Mouse (Mus musculus): Measurements from ENCODE around the gene Tatdn2. TPM values are rescaled to one million over a fixed set of nuclear protein-coding genes. Genes with fewer than 3 reads are reported as not detected.

The Tatdn2 gene
- polyA plus RNA-seq, 1 experiment: 41.0 TPM

DNA sequence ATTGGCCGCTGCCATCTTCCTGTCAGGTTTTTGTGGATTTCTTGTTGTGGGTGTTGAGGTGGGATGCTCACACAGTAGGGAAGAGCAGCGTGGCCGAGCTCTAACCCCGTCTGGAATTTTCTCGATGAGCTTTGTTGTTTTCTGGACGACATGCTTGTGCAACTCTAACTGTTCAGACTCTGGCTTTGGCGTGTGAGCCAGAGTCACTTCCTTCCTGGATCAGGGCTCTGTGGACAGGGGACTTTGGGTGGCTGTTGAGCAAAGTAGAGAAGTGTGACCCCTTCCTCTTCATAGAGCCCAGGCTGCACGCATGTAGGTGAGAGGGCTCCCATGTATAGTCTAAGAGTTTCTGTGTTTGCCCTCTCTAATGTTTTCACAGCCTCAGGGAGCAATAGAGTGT is 42.7 kb upstream of the Tatdn2 start:
- TF ChIP-seq MAX (IDR thresholded peaks at IDR 0.05) (no peak), USF1 (IDR thresholded peaks at IDR 0.05; ENCODE audit: low read depth) (no peak), CTCF (IDR thresholded peaks at IDR 0.05; ENCODE audit: control insufficient read depth, insufficient read depth, insufficient read length) (no peak), CEBPB (IDR thresholded peaks at IDR 0.05; ENCODE audit: low read depth) (no peak), MYOD1 (IDR thresholded peaks at IDR 0.05; ENCODE audit: control insufficient read depth, insufficient read length, low read depth) (no peak), FOSL1 (IDR thresholded peaks at IDR 0.05; ENCODE audit: insufficient read depth, low read length, poor library complexity, severe bottlenecking) (no peak), MYOG (IDR thresholded peaks at IDR 0.05; ENCODE audit: control insufficient read depth, extremely low read depth, insufficient read length) (no peak)
- H3K36me3 ChIP-seq (ENCODE audit: control insufficient read depth, insufficient read depth): no peaks in the 10 kb centered on the region
- no peaks in the 10 kb centered on the region for H3K79me3 ChIP-seq (ENCODE audit: low read depth)
- H3K27me3 ChIP-seq (ENCODE audit: control insufficient read depth, insufficient read depth, insufficient read length): no peaks in the 10 kb centered on the region
- H3K4me3 ChIP-seq (ENCODE audit: insufficient read depth, poor library complexity, severe bottlenecking): no peak overlapping the region
- no peaks in the 10 kb centered on the region for H3K79me2 ChIP-seq (ENCODE audit: control insufficient read depth, insufficient read depth)
- H3ac ChIP-seq (ENCODE audit: control insufficient read depth, insufficient read length, low read depth): no peak overlapping the region

DNA sequence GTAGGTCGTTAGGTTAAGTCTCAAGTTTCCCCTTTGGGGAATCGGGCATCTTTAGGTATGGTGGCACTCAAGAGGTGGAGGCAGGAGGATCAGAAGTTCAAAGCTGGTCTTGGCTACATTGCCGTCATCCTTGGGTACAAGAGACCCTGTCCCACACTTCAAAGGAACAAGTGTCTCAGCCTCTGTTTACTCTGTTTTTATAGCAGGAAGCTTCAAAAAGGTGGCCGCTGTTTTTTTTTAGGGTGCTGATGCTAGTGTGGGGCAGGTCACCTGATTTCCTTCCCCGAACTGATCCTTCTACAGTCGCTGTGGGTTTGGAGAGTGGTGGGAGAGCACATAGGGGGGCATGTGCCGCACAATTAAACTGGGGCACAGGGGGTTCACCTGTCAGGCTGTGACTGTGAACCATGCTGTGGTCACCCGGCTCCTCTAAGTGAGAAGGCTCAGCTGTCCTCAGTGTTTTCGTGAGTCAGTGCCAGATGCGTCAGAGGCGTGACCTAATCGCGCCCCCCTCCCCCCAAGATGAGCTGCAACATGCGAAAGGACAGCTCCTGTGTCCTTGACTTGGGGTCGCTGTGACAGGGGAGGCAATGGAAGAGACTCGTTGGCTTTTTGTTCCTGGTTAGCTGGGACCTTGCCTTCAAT is 42.0 kb upstream of the Tatdn2 start:
- Histone ChIP-seq H3K4me3 (ENCODE audit: insufficient read depth, poor library complexity, severe bottlenecking) (no peak overlapping the region), H3K79me2 (ENCODE audit: control insufficient read depth, insufficient read depth) (no peaks in the 10 kb centered on the region), H3K79me3 (ENCODE audit: low read depth) (no peaks in the 10 kb centered on the region), H3K27me3 (ENCODE audit: control insufficient read depth, insufficient read depth, insufficient read length) (no peaks in the 10 kb centered on the region), H3ac (ENCODE audit: control insufficient read depth, insufficient read length, low read depth) (no peak overlapping the region), H3K36me3 (ENCODE audit: control insufficient read depth, insufficient read depth) (no peaks in the 10 kb centered on the region)
- TF ChIP-seq MYOD1 (IDR thresholded peaks at IDR 0.05; ENCODE audit: control insufficient read depth, insufficient read length, low read depth) (peak; percentile 73), MYOG (IDR thresholded peaks at IDR 0.05; ENCODE audit: control insufficient read depth, extremely low read depth, insufficient read length) (no peak)

- Histone ChIP-seq H3K27me3 (ENCODE audit: control insufficient read depth, insufficient read depth, insufficient read length) (no peaks in the 10 kb centered on the region), H3K79me3 (ENCODE audit: low read depth) (no peaks in the 10 kb centered on the region), H3K36me3 (ENCODE audit: control insufficient read depth, insufficient read depth) (no peaks in the 10 kb centered on the region), H3K4me3 (ENCODE audit: insufficient read depth, poor library complexity, severe bottlenecking) (no peak overlapping the region), H3ac (ENCODE audit: control insufficient read depth, insufficient read length, low read depth) (no peak overlapping the region), H3K79me2 (ENCODE audit: control insufficient read depth, insufficient read depth) (no peaks in the 10 kb centered on the region)
- TF ChIP-seq CTCF (IDR thresholded peaks at IDR 0.05; ENCODE audit: control insufficient read depth, insufficient read depth, insufficient read length) (no peak), FOSL1 (IDR thresholded peaks at IDR 0.05; ENCODE audit: insufficient read depth, low read length, poor library complexity, severe bottlenecking) (no peak), MYOD1 (IDR thresholded peaks at IDR 0.05; ENCODE audit: control insufficient read depth, insufficient read length, low read depth) (no peak), CEBPB (IDR thresholded peaks at IDR 0.05; ENCODE audit: low read depth) (no peak), MAX (IDR thresholded peaks at IDR 0.05) (no peak), MYOG (IDR thresholded peaks at IDR 0.05; ENCODE audit: control insufficient read depth, extremely low read depth, insufficient read length) (no peak), USF1 (IDR thresholded peaks at IDR 0.05; ENCODE audit: low read depth) (no peak)
Measured at GRCm38 (mm10) chr6:113655475-113655874, 41.4 kb upstream of the Tatdn2 start.

- H3K79me2 ChIP-seq (ENCODE audit: control insufficient read depth, insufficient read depth): no peaks in the 10 kb centered on the region
- no peaks in the 10 kb centered on the region for H3K36me3 ChIP-seq (ENCODE audit: control insufficient read depth, insufficient read depth)
- no peak overlapping the region for H3K4me3 ChIP-seq (ENCODE audit: insufficient read depth, poor library complexity, severe bottlenecking)
- TF ChIP-seq CEBPB (IDR thresholded peaks at IDR 0.05; ENCODE audit: low read depth): no peak
- TF ChIP-seq FOSL1 (IDR thresholded peaks at IDR 0.05; ENCODE audit: insufficient read depth, low read length, poor library complexity, severe bottlenecking): no peak
- H3K79me3 ChIP-seq (ENCODE audit: low read depth): no peaks in the 10 kb centered on the region
- no peak overlapping the region for H3ac ChIP-seq (ENCODE audit: control insufficient read depth, insufficient read length, low read depth)
- H3K27me3 ChIP-seq (ENCODE audit: control insufficient read depth, insufficient read depth, insufficient read length): no peaks in the 10 kb centered on the region
Measured at GRCm38 (mm10) chr6:113656847-113657246, 40.0 kb upstream of the Tatdn2 start.

- no peaks in the 10 kb centered on the region for H3K79me2 ChIP-seq (ENCODE audit: control insufficient read depth, insufficient read depth)
- H3K27me3 ChIP-seq (ENCODE audit: control insufficient read depth, insufficient read depth, insufficient read length): no peaks in the 10 kb centered on the region
- TF ChIP-seq FOSL1 (IDR thresholded peaks at IDR 0.05; ENCODE audit: insufficient read depth, low read length, poor library complexity, severe bottlenecking) (no peak), CEBPB (IDR thresholded peaks at IDR 0.05; ENCODE audit: low read depth) (no peak), MYOG (IDR thresholded peaks at IDR 0.05; ENCODE audit: control insufficient read depth, extremely low read depth, insufficient read length) (no peak), MAX (IDR thresholded peaks at IDR 0.05) (no peak), MYOD1 (IDR thresholded peaks at IDR 0.05; ENCODE audit: control insufficient read depth, insufficient read length, low read depth) (no peak), USF1 (IDR thresholded peaks at IDR 0.05; ENCODE audit: low read depth) (no peak), CTCF (IDR thresholded peaks at IDR 0.05; ENCODE audit: control insufficient read depth, insufficient read depth, insufficient read length) (no peak)
- H3K4me3 ChIP-seq (ENCODE audit: insufficient read depth, poor library complexity, severe bottlenecking): no peak overlapping the region
- H3K36me3 ChIP-seq (ENCODE audit: control insufficient read depth, insufficient read depth): no peaks in the 10 kb centered on the region
- no peaks in the 10 kb centered on the region for H3K79me3 ChIP-seq (ENCODE audit: low read depth)
- H3ac ChIP-seq (ENCODE audit: control insufficient read depth, insufficient read length, low read depth): no peak overlapping the region
Measured at GRCm38 (mm10) chr6:113658226-113658625, 38.6 kb upstream of the Tatdn2 start.

DNA sequence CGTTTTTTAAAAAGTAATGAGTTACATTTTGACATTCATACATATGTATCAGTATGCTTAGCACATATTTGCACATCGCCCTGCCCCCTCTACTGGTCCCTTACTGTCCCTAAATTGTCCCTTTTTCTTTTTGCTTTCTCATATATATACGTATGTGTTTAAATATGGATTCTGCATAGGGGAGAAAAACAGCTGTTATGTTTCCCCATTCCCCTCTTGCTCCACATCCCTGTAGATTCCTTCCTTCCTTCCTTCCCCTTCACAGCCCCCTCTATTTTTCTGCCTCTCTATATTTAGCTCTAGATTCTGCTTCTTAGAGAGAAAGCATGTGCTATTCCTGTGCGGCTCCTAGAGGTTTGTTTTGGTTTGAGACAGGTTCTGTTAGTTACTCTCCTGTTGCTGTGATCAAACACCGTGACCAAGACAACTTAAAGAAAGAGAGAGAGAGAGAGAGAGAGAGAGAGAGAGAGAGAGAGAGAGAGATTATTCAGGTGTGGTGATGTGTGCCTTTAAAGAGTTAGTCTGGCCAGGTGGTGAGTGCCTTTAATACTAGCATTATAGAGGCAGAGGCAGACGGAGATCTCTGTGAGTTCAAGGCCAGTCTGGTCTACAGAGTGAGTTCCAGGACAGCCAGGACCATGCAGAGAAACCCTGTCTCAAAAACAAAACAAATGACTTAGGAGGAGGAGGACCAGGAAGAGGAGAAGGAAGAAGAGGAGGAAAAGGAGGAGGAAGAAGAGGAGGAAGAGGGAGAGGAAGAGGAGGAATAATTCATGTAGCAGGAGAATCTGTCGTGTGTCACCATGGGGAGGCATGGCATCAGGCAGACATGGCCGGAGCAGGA is 37.0 kb upstream of the Tatdn2 start:
- Histone ChIP-seq H3ac (ENCODE audit: control insufficient read depth, insufficient read length, low read depth) (no peak overlapping the region), H3K79me3 (ENCODE audit: low read depth) (no peaks in the 10 kb centered on the region), H3K79me2 (ENCODE audit: control insufficient read depth, insufficient read depth) (no peaks in the 10 kb centered on the region), H3K36me3 (ENCODE audit: control insufficient read depth, insufficient read depth) (no peaks in the 10 kb centered on the region), H3K4me3 (ENCODE audit: insufficient read depth, poor library complexity, severe bottlenecking) (no peak overlapping the region), H3K27me3 (ENCODE audit: control insufficient read depth, insufficient read depth, insufficient read length) (no peaks in the 10 kb centered on the region)
- TF ChIP-seq CEBPB (IDR thresholded peaks at IDR 0.05; ENCODE audit: low read depth): no peak
- TF ChIP-seq MYOG (IDR thresholded peaks at IDR 0.05; ENCODE audit: control insufficient read depth, extremely low read depth, insufficient read length): no peak
- TF ChIP-seq FOSL1 (IDR thresholded peaks at IDR 0.05; ENCODE audit: insufficient read depth, low read length, poor library complexity, severe bottlenecking): no peak
- TF ChIP-seq MYOD1 (IDR thresholded peaks at IDR 0.05; ENCODE audit: control insufficient read depth, insufficient read length, low read depth): no peak
- no peak for TF ChIP-seq CTCF (IDR thresholded peaks at IDR 0.05; ENCODE audit: control insufficient read depth, insufficient read depth, insufficient read length)
- TF ChIP-seq USF1 (IDR thresholded peaks at IDR 0.05; ENCODE audit: low read depth): no peak
- TF ChIP-seq MAX (IDR thresholded peaks at IDR 0.05): no peak
